Mouse (Mus musculus) embryonic facial prominence, embryonic 12.5 days (tissue): ENCODE measurements around the gene Tle1. TPM values are rescaled to one million over a fixed set of nuclear protein-coding genes. Genes with fewer than 3 reads are reported as not detected.
A peak's percentile ranks its signal among the peaks of the same experiment; 100 is the strongest.

Experiments used
- ATAC-seq: fragments of 200-750 bp; cut with Nextera tagmentation; 2 replicates; pipeline ENCODE4 v1.8.0; 2017; ENCODE audit not compliant: insufficient number of reproducible peaks, insufficient read depth, low FRiP score, low TSS enrichment
- H3K27ac ChIP-seq: fragments of 300-500 bp; sonication (generic); 2 replicates; pipeline ENCODE4 v1.5.1; 2016; ENCODE audit warnings: mild to moderate bottlenecking
- H3K27me3 ChIP-seq: fragments of 300-500 bp; sonication (generic); 2 replicates; pipeline ENCODE4 v1.6.1; 2016; ENCODE audit warnings: mild to moderate bottlenecking, moderate library complexity
- H3K36me3 ChIP-seq: fragments of 300-500 bp; sonication (generic); 2 replicates; pipeline ENCODE4 v1.6.1; 2016; ENCODE audit warnings: mild to moderate bottlenecking
- H3K4me1 ChIP-seq: fragments of 300-500 bp; sonication (generic); 2 replicates; pipeline ENCODE4 v1.6.1; 2016
- H3K4me2 ChIP-seq: fragments of 300-500 bp; sonication (generic); replicated peaks from 2 replicates; pipeline ENCODE4 v1.6.1; 2016; ENCODE audit warnings: mild to moderate bottlenecking, moderate library complexity
- H3K4me3 ChIP-seq: fragments of 300-500 bp; sonication (generic); 2 replicates; pipeline ENCODE4 v1.5.1; 2016; ENCODE audit warnings: mild to moderate bottlenecking
- H3K9ac ChIP-seq: fragments of 300-500 bp; sonication (generic); 2 replicates; pipeline ENCODE4 v1.6.1; 2016; ENCODE audit warnings: mild to moderate bottlenecking, moderate library complexity
- H3K9me3 ChIP-seq: fragments of 300-500 bp; sonication (generic); 2 replicates; pipeline ENCODE4 v1.6.1; 2016; ENCODE audit warnings: mild to moderate bottlenecking, moderate library complexity
- WGBS: fragments of 180-500 bp; shearing (Covaris S2); methylation state at CpG from one replicate; pipeline ENCODE4 v1.1.7; 2016; 5-methylcytosine and 5-hydroxymethylcytosine counted together
- polyA plus RNA-seq: library from polyadenylated mRNA; unstranded; fragments of >200 nt; fragmentation: Nextera tagmentation; extraction: Ambion mirVana; gene quantifications from 2 replicates; pipeline ENCODE4 v1.2.1, GENCODE M21; 2016

The Tle1 gene
- 57.5 and 58.1 TPM in 2 replicates for polyA plus RNA-seq

DNA sequence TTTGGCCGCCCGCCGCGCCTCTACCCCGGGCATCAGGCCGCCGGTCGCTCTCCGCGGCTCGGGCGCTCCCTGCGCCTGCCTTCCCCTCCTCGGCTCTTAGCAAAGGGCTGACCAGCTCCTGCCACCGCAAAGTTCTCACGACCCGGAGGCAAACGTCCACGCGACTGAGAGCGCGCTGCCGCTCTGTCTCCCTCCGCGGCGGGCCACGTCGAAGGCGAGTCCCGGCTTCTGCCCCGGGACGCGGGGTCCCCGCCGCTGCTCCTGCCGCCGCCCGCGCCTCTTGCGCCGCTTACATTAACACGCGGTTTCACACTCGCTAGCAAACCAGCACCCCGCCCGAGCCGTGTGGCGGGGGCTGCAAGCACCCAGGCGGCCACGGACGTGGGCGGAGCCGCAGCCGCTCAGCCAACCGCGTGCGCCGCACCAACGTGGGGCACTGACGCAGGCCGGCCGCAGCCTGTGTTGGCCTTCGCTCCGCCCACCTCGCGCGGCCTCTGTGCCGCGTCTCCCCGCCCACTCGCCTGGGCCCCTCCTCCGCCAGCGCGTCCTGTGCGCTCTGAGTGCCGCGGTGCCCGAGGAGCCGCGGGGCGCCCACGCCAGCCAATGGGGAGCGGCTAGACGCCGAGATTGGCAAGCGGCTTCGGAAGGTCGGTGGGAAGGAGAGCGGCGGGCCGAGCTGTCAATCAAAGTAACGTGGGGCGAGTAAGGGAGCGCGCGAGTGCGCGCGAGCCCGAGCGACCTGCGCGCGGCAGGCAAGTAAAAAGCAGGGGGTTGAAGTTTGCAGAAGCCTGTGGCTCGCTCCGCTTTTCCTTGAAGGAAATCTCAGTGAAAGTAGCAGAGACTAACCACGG lies at the start of gene Tle1:
Tle1 (minus strand) TSS at position 361 of the 851 bp plus-strand sequence.
- Histone ChIP-seq H3K4me1 (peaks cover 8% of the 10 kb centered on the region; the same call in 1 of the 2 replicates), H3K9me3 (no peaks in the 10 kb centered on the region), H3K27me3 (no peaks in the 10 kb centered on the region), H3K36me3 (no peaks in the 10 kb centered on the region), H3K4me3 (peak within 1 kb of the TSS; percentile 90), H3K4me2 (peak within 1 kb of the TSS; percentile 58), H3K9ac (peak within 1 kb of the TSS; percentile 90), H3K27ac (peak within 1 kb of the TSS; percentile 95)
- under 1% methylated on average over 107 of the region's 107 CpGs for WGBS
- ATAC-seq: peak; percentile 96

DNA sequence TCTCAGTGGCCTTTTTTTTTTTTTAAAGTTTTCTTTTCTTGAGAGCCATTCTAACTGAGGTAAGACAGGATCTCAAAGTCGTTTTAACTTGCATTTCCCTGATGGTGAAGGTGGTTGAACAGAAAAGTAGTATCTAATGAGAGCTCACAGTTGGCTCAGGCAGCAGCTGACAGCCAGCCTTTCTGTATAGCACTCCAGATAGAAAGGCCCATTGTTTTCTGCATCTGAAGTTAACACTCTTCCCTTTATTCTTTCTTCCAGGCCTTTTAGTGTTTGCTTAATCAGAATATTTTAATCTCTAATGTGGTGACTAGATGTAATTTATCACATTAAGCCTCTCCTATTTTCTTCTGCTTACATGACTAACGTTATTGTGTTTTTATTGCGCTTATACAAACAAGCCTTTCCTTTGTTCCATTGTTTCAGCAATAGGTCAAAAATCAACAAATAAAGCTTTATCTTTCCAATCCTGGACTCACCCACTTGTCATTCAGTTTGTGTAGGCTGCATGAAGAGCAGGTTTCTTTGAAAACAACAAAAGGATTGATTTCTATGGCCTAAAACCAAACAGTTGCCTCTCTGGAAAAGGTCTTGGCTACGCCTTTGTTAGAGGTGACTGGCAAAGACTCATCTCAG lies 33.0 kb upstream of the Tle1 start:
- Histone ChIP-seq H3K4me2 (no peak overlapping the region), H3K27ac (no peak overlapping the region), H3K9me3 (no peaks in the 10 kb centered on the region), H3K27me3 (no peaks in the 10 kb centered on the region), H3K9ac (no peak overlapping the region), H3K4me3 (no peak overlapping the region), H3K4me1 (no peaks in the 10 kb centered on the region), H3K36me3 (no peaks in the 10 kb centered on the region)
- 38% methylated on average over 4 of the region's 4 CpGs for WGBS
- ATAC-seq: no peak

GRCm38 (mm10) chr4:72232206-72232605 lies 31.5 kb upstream of the Tle1 start:
- ATAC-seq: no peak
- H3K27me3 ChIP-seq: no peaks in the 10 kb centered on the region
- 79% methylated on average over 3 of the region's 3 CpGs for WGBS

DNA sequence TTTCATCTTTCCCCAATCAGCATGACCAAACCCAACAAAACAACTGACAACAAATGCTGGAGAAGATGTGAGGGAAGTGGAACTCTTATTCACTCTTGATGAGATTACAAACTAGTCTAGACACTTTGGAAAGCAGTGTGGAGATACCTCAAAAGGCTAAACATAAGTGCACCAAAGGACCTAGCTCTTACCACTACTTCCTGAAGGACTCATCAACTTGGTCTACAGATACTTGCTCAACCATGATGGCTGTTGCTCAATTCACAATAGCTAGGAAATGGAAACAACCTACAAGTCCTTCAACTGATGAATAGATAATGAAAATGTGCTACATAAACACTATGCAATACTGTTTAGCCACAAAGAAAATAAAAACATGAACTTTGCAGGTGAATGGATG lies 30.1 kb upstream of the Tle1 start:
- Histone ChIP-seq H3K4me2 (no peak overlapping the region), H3K9me3 (no peaks in the 10 kb centered on the region), H3K4me1 (no peaks in the 10 kb centered on the region), H3K4me3 (no peak overlapping the region), H3K9ac (no peak overlapping the region), H3K36me3 (no peaks in the 10 kb centered on the region), H3K27ac (no peak overlapping the region), H3K27me3 (no peaks in the 10 kb centered on the region)
- ATAC-seq: no peak

More at GRCm38 (mm10) chr4:72232206-72232605, 31.5 kb upstream of the Tle1 start:
- no peaks in the 10 kb centered on the region for H3K36me3 ChIP-seq
- no peak overlapping the region for H3K4me2 ChIP-seq
- no peaks in the 10 kb centered on the region for H3K9me3 ChIP-seq
- no peak overlapping the region for H3K9ac ChIP-seq
- no peaks in the 10 kb centered on the region for H3K4me1 ChIP-seq
- no peak overlapping the region for H3K4me3 ChIP-seq
- H3K27ac ChIP-seq: no peak overlapping the region

DNA sequence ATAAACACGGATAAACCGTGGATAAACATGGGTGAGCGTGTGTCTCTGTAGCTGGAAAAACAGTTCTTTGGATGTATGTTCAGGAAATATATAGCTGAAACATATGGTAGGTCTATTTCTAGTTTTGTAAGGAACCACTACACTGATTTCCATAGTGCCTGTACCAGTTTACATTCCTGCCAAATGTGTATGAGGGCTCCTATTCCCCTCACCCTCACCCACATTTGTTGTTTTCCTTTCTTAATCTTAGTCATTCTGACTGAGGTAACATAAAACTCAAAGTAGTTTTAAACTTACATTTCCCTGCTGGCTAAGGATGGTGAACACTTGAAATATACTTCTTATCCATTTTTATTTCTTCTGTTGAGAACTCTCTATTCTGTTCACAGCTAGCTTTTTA lies 20.9 kb upstream of the Tle1 start:
- ATAC-seq: no peak

DNA sequence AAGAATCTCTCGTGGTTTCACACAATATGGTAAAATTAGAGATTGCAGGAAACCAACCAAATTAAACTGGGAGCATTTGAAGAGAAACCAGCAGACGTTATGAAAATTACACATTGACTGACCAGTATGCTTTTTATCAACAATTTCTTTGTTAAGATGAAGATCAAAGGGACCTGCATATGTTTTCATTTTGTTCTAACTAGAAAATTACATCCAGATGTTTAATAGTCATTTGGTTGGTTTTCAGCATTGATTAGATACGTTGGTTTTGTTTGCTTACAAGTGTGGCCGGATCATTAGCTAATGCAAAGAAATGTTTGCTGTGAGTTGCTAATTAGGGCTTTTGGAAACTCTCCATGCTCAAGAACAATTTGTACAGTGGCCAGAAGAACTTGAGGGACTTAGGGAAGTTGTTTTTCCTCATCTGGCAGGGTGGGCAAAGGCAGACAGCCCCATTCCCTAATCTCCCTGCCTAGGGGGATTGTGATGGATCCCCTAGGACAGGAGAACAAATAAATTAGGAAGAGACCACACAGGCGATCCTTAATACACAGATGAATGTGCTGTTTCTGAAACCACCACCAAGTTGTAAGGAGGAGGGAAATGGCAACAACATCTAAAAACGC lies 3.8 kb upstream of the Tle1 start:
- ATAC-seq: no peak
- 9% methylated on average over 6 of the region's 6 CpGs for WGBS
- Histone ChIP-seq H3K36me3 (no peaks in the 10 kb centered on the region), H3K9me3 (no peaks in the 10 kb centered on the region), H3K9ac (no peak overlapping the region), H3K4me3 (peak overlapping the region; percentile 24; the same call in 1 of the 2 replicates), H3K4me1 (no peaks in the 10 kb centered on the region), H3K27me3 (no peaks in the 10 kb centered on the region), H3K27ac (no peak overlapping the region), H3K4me2 (peak overlapping the region; percentile 58)

More for the DNA sequence above, 20.9 kb upstream of the Tle1 start:
- H3K4me1 ChIP-seq: no peaks in the 10 kb centered on the region
- no peak overlapping the region for H3K9ac ChIP-seq
- no peak overlapping the region for H3K4me2 ChIP-seq
- H3K27me3 ChIP-seq: no peaks in the 10 kb centered on the region
- H3K36me3 ChIP-seq: no peaks in the 10 kb centered on the region
- no peaks in the 10 kb centered on the region for H3K9me3 ChIP-seq
- H3K27ac ChIP-seq: no peak overlapping the region
- no peak overlapping the region for H3K4me3 ChIP-seq
- 88% methylated on average over 3 of the region's 3 CpGs for WGBS

DNA sequence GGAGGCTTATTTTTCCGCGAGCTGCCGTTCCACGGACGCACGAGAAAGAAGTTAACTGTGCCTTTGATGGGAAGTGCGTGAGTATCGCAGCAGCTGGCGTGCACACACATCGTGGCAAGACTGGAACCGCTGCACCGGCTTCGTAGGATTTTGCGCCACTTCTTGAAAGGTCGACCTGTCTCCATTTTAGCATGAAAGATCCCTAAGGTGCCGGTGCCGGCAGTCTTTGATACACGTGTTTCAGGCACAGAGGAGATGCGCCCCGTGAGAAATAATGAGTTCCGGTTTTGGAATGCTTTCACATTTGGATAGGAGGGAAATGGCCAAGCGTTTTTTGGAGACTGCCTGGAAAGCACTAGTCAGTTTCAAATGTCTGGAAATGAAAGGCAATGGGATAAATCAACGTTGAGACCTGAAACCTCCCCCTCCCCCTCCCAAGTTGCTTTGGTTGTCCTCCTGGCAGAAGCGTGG lies 837 bp upstream of the Tle1 start:
- Histone ChIP-seq H3K4me2 (peak overlapping the region; percentile 58), H3K4me1 (peaks cover 5% of the 10 kb centered on the region; the same call in 1 of the 2 replicates), H3K9me3 (no peaks in the 10 kb centered on the region), H3K27me3 (no peaks in the 10 kb centered on the region), H3K9ac (peak overlapping the region; percentile 52), H3K27ac (peak overlapping the region; percentile 95), H3K4me3 (peak overlapping the region; percentile 90), H3K36me3 (no peaks in the 10 kb centered on the region)
- WGBS: under 1% methylated on average over 24 of the region's 24 CpGs
- no peak for ATAC-seq

DNA sequence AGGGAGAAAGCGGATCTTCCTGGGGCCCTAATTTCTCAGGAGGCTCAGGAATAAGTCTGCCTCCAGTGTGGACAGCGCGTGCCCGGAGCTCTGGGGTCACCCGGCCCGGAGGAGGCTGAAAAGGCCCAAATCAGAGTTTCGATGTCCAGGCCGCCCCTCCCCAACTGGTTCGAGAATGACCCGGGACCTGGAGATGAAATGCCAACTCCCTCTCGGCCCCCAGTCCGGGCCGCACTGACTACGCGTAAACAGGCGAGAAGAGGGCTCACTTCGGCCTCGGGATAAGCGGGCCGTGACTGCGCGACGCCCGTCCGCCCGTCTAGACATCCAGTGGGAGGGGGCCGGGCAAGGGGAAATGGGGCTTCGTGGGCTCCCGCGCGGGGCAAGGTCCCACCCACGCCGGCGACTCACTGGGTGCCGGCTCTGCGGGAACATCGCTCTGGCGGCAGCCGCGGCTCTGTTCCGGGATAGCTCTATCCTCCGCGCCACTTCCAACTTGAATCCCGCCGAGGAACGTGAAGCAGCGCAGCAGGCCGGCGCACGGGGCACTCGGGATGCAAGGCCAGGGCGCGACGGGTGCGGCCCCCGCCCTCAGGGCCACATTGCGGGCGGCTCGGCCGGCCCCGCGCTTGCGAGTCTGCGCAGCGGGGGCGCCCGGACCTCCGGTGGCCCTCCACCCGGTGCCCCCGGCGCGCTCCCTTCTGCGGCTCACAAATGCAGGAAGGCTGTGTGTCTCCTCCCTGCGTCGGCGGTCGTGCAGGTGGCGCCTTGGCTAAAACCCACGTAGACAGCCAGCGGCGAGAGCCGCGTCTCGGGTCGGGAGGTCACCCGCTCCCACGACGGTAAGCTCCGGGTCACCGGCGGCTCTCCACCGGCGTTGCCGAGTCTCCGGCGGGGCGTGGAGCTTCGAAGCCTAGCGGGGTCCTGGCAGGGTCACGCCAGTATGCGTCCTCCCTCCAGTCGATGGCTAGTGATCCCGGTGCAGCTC lies 854 bp downstream of the Tle1 start:
- H3K27me3 ChIP-seq: no peaks in the 10 kb centered on the region
- no peaks in the 10 kb centered on the region for H3K9me3 ChIP-seq
- peak overlapping the region; percentile 90 for H3K4me3 ChIP-seq
- H3K9ac ChIP-seq: peak overlapping the region; percentile 90
- H3K36me3 ChIP-seq: no peaks in the 10 kb centered on the region
- H3K4me1 ChIP-seq: peaks cover 18% of the 10 kb centered on the region
- peak; percentile 12 for ATAC-seq
- H3K27ac ChIP-seq: peak overlapping the region; percentile 95
- under 1% methylated on average over 100 of the region's 103 CpGs for WGBS
- H3K4me2 ChIP-seq: peak overlapping the region; percentile 58

DNA sequence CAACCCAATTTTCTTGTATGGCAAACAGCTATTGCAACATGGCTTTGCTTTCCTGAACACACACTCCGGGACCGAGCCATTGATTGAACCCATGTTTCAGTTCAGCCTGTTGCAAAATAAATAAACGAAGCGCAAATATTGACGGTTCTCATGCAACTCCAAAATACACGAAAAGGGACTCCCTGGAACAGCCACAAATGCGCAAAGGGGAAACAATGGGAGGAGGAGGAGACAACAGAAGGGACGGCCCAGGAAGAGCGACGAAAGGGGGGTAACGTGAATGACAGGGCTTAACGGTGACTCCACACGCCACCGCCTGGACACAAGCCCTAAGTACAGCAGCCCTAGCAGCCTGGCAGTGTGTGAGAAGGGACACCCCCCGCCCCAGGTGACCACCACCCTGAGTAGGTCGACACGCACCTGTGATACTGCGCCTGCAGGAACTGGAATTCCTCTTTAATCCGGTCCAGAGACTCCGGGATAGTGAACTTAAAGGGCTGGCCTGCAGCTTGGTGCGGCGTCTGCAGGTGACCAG lies 1.8 kb downstream of the Tle1 start:
- peak overlapping the region; percentile 90 for H3K4me3 ChIP-seq
- peak overlapping the region; percentile 58 for H3K4me2 ChIP-seq
- peaks cover 19% of the 10 kb centered on the region for H3K4me1 ChIP-seq
- H3K9ac ChIP-seq: peak overlapping the region; percentile 90
- H3K36me3 ChIP-seq: no peaks in the 10 kb centered on the region
- H3K27me3 ChIP-seq: no peaks in the 10 kb centered on the region
- ATAC-seq: peak; percentile 38; the same call in 1 of the 2 replicates
- peak overlapping the region; percentile 95; the same call in 1 of the 2 replicates for H3K27ac ChIP-seq
- H3K9me3 ChIP-seq: no peaks in the 10 kb centered on the region
- 1% methylated on average over 22 of the region's 22 CpGs for WGBS

GRCm38 (mm10) chr4:72197888-72198605 lies 2.7 kb downstream of the Tle1 start:
- H3K27me3 ChIP-seq: no peaks in the 10 kb centered on the region
- no peaks in the 10 kb centered on the region for H3K36me3 ChIP-seq
- peak overlapping the region; percentile 90 for H3K9ac ChIP-seq
- no peaks in the 10 kb centered on the region for H3K9me3 ChIP-seq
- H3K4me2 ChIP-seq: peak overlapping the region; percentile 58
- no peak for ATAC-seq
- peak overlapping the region; percentile 90 for H3K4me3 ChIP-seq
- peaks cover 19% of the 10 kb centered on the region for H3K4me1 ChIP-seq
- 16% methylated on average over 7 of the region's 7 CpGs for WGBS
- H3K27ac ChIP-seq: 0 out of 2 replicates have a peak overlapping the region, but pooled peaks have one; percentile 26
